Mouse (Mus musculus): ENCODE results near the gene G6pc2. TPM values are rescaled to one million over a fixed set of nuclear protein-coding genes. Genes with fewer than 3 reads are reported as not detected.

G6pc2 gene
- polyA plus RNA-seq, 1 experiment from 2014 or later, result not detected

DNA sequence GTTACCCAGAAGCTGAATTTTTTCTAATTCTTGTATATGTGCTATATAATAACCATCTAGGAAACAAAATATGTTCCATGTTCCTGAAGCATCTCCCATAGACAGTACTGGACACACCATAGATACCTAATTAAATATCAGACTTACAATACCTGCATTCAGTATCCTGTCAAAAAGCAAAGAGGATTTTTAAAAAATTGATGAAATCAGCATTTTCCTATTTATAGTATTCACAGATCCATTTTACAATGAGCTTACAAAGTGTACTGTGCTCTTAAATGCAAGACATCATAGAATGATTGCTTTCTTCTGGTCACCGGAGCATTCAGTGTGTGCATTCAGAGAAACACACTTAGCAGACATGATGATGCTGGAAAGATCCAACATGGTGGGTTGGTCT is 36.2 kb downstream of the G6pc2 start:
- 93% methylated on average over 1 of the region's 1 CpGs for WGBS
- Histone ChIP-seq H3K36me3 (ENCODE audit: control insufficient read depth, insufficient read depth) (no peaks in the 10 kb centered on the region), H3K4me2 (replicated peaks; ENCODE audit: low read depth) (no peak overlapping the region), H3K27me3 (replicated peaks; ENCODE audit: control insufficient read depth, insufficient read depth, low read length) (no peaks in the 10 kb centered on the region), H3K27ac (ENCODE audit: low read depth, low read length) (no peak overlapping the region), H3K9me3 (ENCODE audit: control insufficient read depth) (no peaks in the 10 kb centered on the region), H3K9ac (ENCODE audit: low read depth, low read length) (no peak overlapping the region), H3K4me1 (replicated peaks; ENCODE audit: control insufficient read depth, insufficient read depth, low read length) (no peaks in the 10 kb centered on the region), H3K4me3 (ENCODE audit: low read depth, low read length) (no peak overlapping the region)
- ATAC-seq, result no peak
- no peak for TF ChIP-seq CTCF (IDR thresholded peaks at IDR 0.05; ENCODE audit: low read depth)

GRCm38 (mm10) chr2:69248221-69248755 is 37.4 kb downstream of the G6pc2 start:
- no peaks in the 10 kb centered on the region for H3K27me3 ChIP-seq (replicated peaks; ENCODE audit: control insufficient read depth, insufficient read depth, low read length)
- 68% methylated on average over 16 of the region's 16 CpGs for WGBS
- H3K9me3 ChIP-seq (ENCODE audit: control insufficient read depth), result no peaks in the 10 kb centered on the region
- no peak overlapping the region for H3K9ac ChIP-seq (ENCODE audit: low read depth, low read length)
- no peak overlapping the region for H3K4me3 ChIP-seq (ENCODE audit: low read depth, low read length)
- TF ChIP-seq CTCF (IDR thresholded peaks at IDR 0.05; ENCODE audit: low read depth), result no peak
- H3K27ac ChIP-seq (ENCODE audit: low read depth, low read length), result no peak overlapping the region
- H3K4me1 ChIP-seq (replicated peaks; ENCODE audit: control insufficient read depth, insufficient read depth, low read length), result no peaks in the 10 kb centered on the region
- H3K36me3 ChIP-seq (ENCODE audit: control insufficient read depth, insufficient read depth), result no peaks in the 10 kb centered on the region
- H3K4me2 ChIP-seq (replicated peaks; ENCODE audit: low read depth), result no peak overlapping the region
- no peak for ATAC-seq

DNA sequence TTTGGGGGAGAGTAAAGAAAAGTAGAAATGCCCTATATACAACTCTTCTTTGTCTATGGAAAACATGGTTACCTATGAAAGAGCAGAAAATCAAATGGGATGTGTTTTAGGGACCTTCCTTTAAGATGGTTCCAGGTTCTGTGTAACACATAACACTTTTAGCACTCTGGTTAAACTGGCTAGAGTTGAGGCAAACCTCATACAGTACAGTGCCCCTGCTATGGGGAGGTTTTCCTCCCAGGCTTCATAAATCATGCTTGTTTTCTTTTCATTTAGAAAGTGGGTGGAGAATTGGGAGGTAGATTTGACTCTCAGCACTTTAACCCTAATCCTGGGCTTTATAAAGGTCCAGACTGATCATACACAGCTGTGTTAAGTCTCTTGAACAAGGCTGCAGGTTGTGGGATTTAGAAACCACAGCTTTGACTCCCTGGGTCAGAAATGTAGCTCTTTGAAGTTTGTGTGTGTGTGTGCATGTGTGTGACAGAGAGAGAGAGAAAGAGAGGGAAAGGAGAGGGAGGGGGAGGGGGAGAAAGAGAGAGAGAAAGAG is 53.3 kb downstream of the G6pc2 start:
- Histone ChIP-seq H3K9me3 (ENCODE audit: control insufficient read depth) (no peaks in the 10 kb centered on the region), H3K27me3 (replicated peaks; ENCODE audit: control insufficient read depth, insufficient read depth, low read length) (no peaks in the 10 kb centered on the region), H3K4me2 (replicated peaks; ENCODE audit: low read depth) (no peak overlapping the region), H3K27ac (ENCODE audit: low read depth, low read length) (no peak overlapping the region), H3K36me3 (ENCODE audit: control insufficient read depth, insufficient read depth) (no peaks in the 10 kb centered on the region), H3K4me1 (replicated peaks; ENCODE audit: control insufficient read depth, insufficient read depth, low read length) (no peaks in the 10 kb centered on the region), H3K4me3 (ENCODE audit: low read depth, low read length) (no peak overlapping the region), H3K9ac (ENCODE audit: low read depth, low read length) (no peak overlapping the region)
- TF ChIP-seq CTCF (IDR thresholded peaks at IDR 0.05; ENCODE audit: low read depth), result no peak
- no peak for ATAC-seq

DNA sequence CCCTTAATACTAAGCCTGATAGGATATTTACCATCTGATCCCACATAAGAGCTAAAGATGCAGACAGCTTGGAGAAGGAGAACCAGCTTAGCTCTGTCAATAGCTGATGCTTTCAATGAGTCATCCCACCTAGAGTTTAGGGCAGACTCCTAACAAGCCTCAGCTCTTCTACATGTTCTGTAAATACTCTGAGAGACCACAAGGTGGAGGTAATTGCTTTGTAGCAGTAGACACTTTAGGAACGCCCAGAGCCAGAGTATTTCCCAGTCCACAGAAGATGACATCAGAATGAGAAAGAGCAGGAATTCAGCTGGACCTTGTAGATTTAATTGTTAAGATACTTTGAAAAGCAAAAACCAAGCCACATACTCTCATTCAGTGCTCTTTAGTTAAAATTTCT is 65.0 kb downstream of the G6pc2 start:
- Histone ChIP-seq H3K36me3 (ENCODE audit: control insufficient read depth, insufficient read depth) (no peaks in the 10 kb centered on the region), H3K4me3 (ENCODE audit: low read depth, low read length) (no peak overlapping the region), H3K4me1 (replicated peaks; ENCODE audit: control insufficient read depth, insufficient read depth, low read length) (no peaks in the 10 kb centered on the region), H3K9me3 (ENCODE audit: control insufficient read depth) (no peaks in the 10 kb centered on the region), H3K9ac (ENCODE audit: low read depth, low read length) (no peak overlapping the region), H3K27ac (ENCODE audit: low read depth, low read length) (no peak overlapping the region), H3K4me2 (replicated peaks; ENCODE audit: low read depth) (no peak overlapping the region), H3K27me3 (replicated peaks; ENCODE audit: control insufficient read depth, insufficient read depth, low read length) (no peaks in the 10 kb centered on the region)
- peak; percentile 81 for TF ChIP-seq CTCF (IDR thresholded peaks at IDR 0.05; ENCODE audit: low read depth)
- 3% methylated on average over 1 of the region's 1 CpGs for WGBS
- ATAC-seq, result 0 out of 2 replicates have a peak, but pooled peaks have one; percentile 41

Other genes starting within 250 kb of the G6pc2 start
- gene Nostrin, start 75.3 kb upstream of the G6pc2 start, polyA plus RNA-seq (2015; fragmentation: Nextera tagmentation; extraction: Ambion mirVana), result 33.3 and 37.9 TPM in 2 replicates
- gene Spc25, start 4.9 kb upstream of the G6pc2 start, polyA plus RNA-seq (2015; fragmentation: Nextera tagmentation; extraction: Ambion mirVana), result 46.0 and 47.8 TPM in 2 replicates
- gene Abcb11, start 131.5 kb downstream of the G6pc2 start, polyA plus RNA-seq (2015; fragmentation: Nextera tagmentation; extraction: Ambion mirVana), result 2.8 and 4.0 TPM in 2 replicates
- gene Dhrs9, start 169.4 kb downstream of the G6pc2 start, polyA plus RNA-seq (2015; fragmentation: Nextera tagmentation; extraction: Ambion mirVana), result 2.2 TPM in 2 replicates